Mouse (Mus musculus) c-Kit-positive CD71-positive TER-119-negative erythroid progenitor cells, embryonic 14.5 days (primary cell): ENCODE measurements around the gene Tigd4.

Experiments used
- DNase-seq: peaks from one replicate; pipeline ENCODE4 v3.0.0-alpha.2; 2013; ENCODE audit warnings: low read depth

The Tigd4 gene

GRCm38 (mm10) chr3:84610183-84610710 lies 16.9 kb downstream of the Tigd4 start:
- DNase-seq: no peak

- DNase-seq: no peak
These were observed 21.9 kb downstream of the Tigd4 start for GRCm38 (mm10) chr3:84615050-84615855.

- no peak for DNase-seq
These were observed 22.5 kb downstream of the Tigd4 start for GRCm38 (mm10) chr3:84615856-84616225.

- DNase-seq: no peak
These were observed 25.3 kb downstream of the Tigd4 start for GRCm38 (mm10) chr3:84618627-84619026.

GRCm38 (mm10) chr3:84619056-84619455 lies 25.7 kb downstream of the Tigd4 start:
- DNase-seq: no peak

GRCm38 (mm10) chr3:84619725-84620124 lies 26.4 kb downstream of the Tigd4 start:
- no peak for DNase-seq

- no peak for DNase-seq
These were observed 28.7 kb downstream of the Tigd4 start for GRCm38 (mm10) chr3:84622026-84622425.

GRCm38 (mm10) chr3:84631586-84631985 lies 38.2 kb downstream of the Tigd4 start:
- no peak for DNase-seq

GRCm38 (mm10) chr3:84637095-84637494 lies 43.7 kb downstream of the Tigd4 start:
- DNase-seq: no peak

GRCm38 (mm10) chr3:84637890-84638578 lies 44.7 kb downstream of the Tigd4 start:
- no peak for DNase-seq

GRCm38 (mm10) chr3:84638858-84639257 lies 45.5 kb downstream of the Tigd4 start:
- DNase-seq: no peak

GRCm38 (mm10) chr3:84639767-84640500 lies 46.6 kb downstream of the Tigd4 start:
- no peak for DNase-seq

- no peak for DNase-seq
These were observed 47.2 kb downstream of the Tigd4 start for GRCm38 (mm10) chr3:84640536-84640935.

GRCm38 (mm10) chr3:84641391-84641790 lies 48.0 kb downstream of the Tigd4 start:
- no peak for DNase-seq

GRCm38 (mm10) chr3:84642942-84643341 lies 49.6 kb downstream of the Tigd4 start:
- DNase-seq: no peak

- DNase-seq: no peak
These were observed 52.0 kb downstream of the Tigd4 start for GRCm38 (mm10) chr3:84645156-84646006.

GRCm38 (mm10) chr3:84646007-84646290 lies 52.6 kb downstream of the Tigd4 start:
- DNase-seq: no peak

GRCm38 (mm10) chr3:84646331-84646845 lies 53.0 kb downstream of the Tigd4 start:
- DNase-seq: no peak
